Mouse (Mus musculus) fat pad, adult 2 months (tissue): Measurements from ENCODE around the gene Tssk6.
A peak's percentile ranks its signal among the peaks of the same experiment; 100 is the strongest.

ENCODE experiments used
- DNase-seq: peaks from one replicate; pipeline ENCODE4 v3.0.0-alpha.2; 2011; ENCODE audit warnings: low read depth, low spot score; ENCODE audit errors: extremely low read depth

The Tssk6 gene

GRCm38 (mm10) chr8:69882833-69883600 lies 19.0 kb upstream of the Tssk6 start:
- DNase-seq = no peak

- no peak for DNase-seq
Observed at GRCm38 (mm10) chr8:69884141-69884540, 17.8 kb upstream of the Tssk6 start.

- no peak for DNase-seq
Observed at GRCm38 (mm10) chr8:69887289-69888243, 14.4 kb upstream of the Tssk6 start, which contains the start of gene Cilp2. Gene Cilp2, minus strand, starts transcription at chr8:69887687.

- no peak for DNase-seq
Observed at GRCm38 (mm10) chr8:69888244-69888866, 13.6 kb upstream of the Tssk6 start.

- DNase-seq = no peak
Observed at GRCm38 (mm10) chr8:69888902-69889301, 13.1 kb upstream of the Tssk6 start.

GRCm38 (mm10) chr8:69890813-69891241 lies 11.2 kb upstream of the Tssk6 start:
- DNase-seq = no peak

GRCm38 (mm10) chr8:69893863-69894262 lies 8.1 kb upstream of the Tssk6 start:
- DNase-seq = no peak

- no peak for DNase-seq
Observed at GRCm38 (mm10) chr8:69894836-69895332, 7.1 kb upstream of the Tssk6 start.

- no peak for DNase-seq
Observed at GRCm38 (mm10) chr8:69895772-69896451, 6.1 kb upstream of the Tssk6 start.

- no peak for DNase-seq
Observed at GRCm38 (mm10) chr8:69897857-69898256, 4.1 kb upstream of the Tssk6 start.

- no peak for DNase-seq
Observed at GRCm38 (mm10) chr8:69899876-69900275, 2.1 kb upstream of the Tssk6 start.

- no peak for DNase-seq
Observed at GRCm38 (mm10) chr8:69900895-69901451, 1.0 kb upstream of the Tssk6 start.

- peak; percentile 55 for DNase-seq
Observed at GRCm38 (mm10) chr8:69901484-69902162, 361 bp upstream of the Tssk6 start.

GRCm38 (mm10) chr8:69903063-69903542 lies 1.1 kb downstream of the Tssk6 start:
- peak; percentile 63 for DNase-seq

GRCm38 (mm10) chr8:69904096-69904495 lies 2.1 kb downstream of the Tssk6 start:
- DNase-seq = no peak

- DNase-seq = no peak
Observed at GRCm38 (mm10) chr8:69906260-69906659, 4.3 kb downstream of the Tssk6 start.

- no peak for DNase-seq
Observed at GRCm38 (mm10) chr8:69907106-69907505, 5.1 kb downstream of the Tssk6 start.

- DNase-seq = no peak
Observed at GRCm38 (mm10) chr8:69911917-69912316, 9.9 kb downstream of the Tssk6 start.

GRCm38 (mm10) chr8:69912478-69913074 lies 10.6 kb downstream of the Tssk6 start:
- no peak for DNase-seq
